Mouse (Mus musculus) megakaryocyte-erythroid progenitor cell, adult 5-6 weeks (primary cell): ENCODE results near the gene Olfr178. TPM values are rescaled to one million over a fixed set of nuclear protein-coding genes. Genes with fewer than 3 reads are reported as not detected.

ENCODE experiments used
- ATAC-seq: replicated peaks from 2 replicates; pipeline ENCODE4 v1.8.0; 2016; ENCODE audit warnings: mild to moderate bottlenecking, inconsistent platforms; ENCODE audit not compliant: severe bottlenecking, poor library complexity, low FRiP score, low TSS enrichment
- total RNA-seq, 2 experiments: library from RNA; stranded (forward) in 1 of 2; stranded (reverse) in 1 of 2; fragments of 200-1000, 215-1000 nt in 1 of 2; fragments of >200 nt in 1 of 2; fragmentation: Nextera tagmentation in 1 of 2; gene quantifications; 2 replicates each; pipeline ENCODE4 v1.2.3; 2014 to 2017

Olfr178 gene
- total RNA-seq (2014; fragmentation: Nextera tagmentation), result not detected in 2 replicates
- total RNA-seq (2017), result not detected in 2 replicates

GRCm38 (mm10) chr16:58891963-58892362, at the start of gene Olfr178:
Gene Olfr178, minus strand, starts transcription at chr16:58892063.
- no peak for ATAC-seq

GRCm38 (mm10) chr16:58929292-58929691, 37.4 kb upstream of the Olfr178 start, which contains the start of gene Olfr180:
Gene Olfr180, minus strand, starts transcription at chr16:58929392.
- no peak for ATAC-seq

- no peak for ATAC-seq
Observed at GRCm38 (mm10) chr16:58928655-58929054, 36.8 kb upstream of the Olfr178 start, which contains the start of gene Olfr181. Gene Olfr181, minus strand, starts transcription at chr16:58928755.

- ATAC-seq, result no peak
Observed at GRCm38 (mm10) chr16:58884416-58884815, 7.4 kb downstream of the Olfr178 start.

- ATAC-seq, result no peak
Observed at GRCm38 (mm10) chr16:58874668-58875067, 17.2 kb downstream of the Olfr178 start, which contains the start of gene Olfr177. Gene Olfr177, minus strand, starts transcription at chr16:58874768.

GRCm38 (mm10) chr16:58861479-58861878, 30.4 kb downstream of the Olfr178 start:
- no peak for ATAC-seq

- no peak for ATAC-seq
Observed at GRCm38 (mm10) chr16:58860032-58860737, 31.7 kb downstream of the Olfr178 start.

Other genes starting within 250 kb of the Olfr178 start
- 250 and 314 TPM in 2 replicates for gene Cpox, start 221.8 kb downstream of the Olfr178 start, total RNA-seq (2014; fragmentation: Nextera tagmentation)
- 138 and 210 TPM in 2 replicates for gene Cpox, start 221.8 kb downstream of the Olfr178 start, total RNA-seq (2017)
- gene Gpr15, start 173.0 kb downstream of the Olfr178 start, total RNA-seq (2014; fragmentation: Nextera tagmentation), result not detected in 2 replicates
- gene Gpr15, start 173.0 kb downstream of the Olfr178 start, total RNA-seq (2017), result not detected in 2 replicates
- gene Cldnd1, start 164.2 kb downstream of the Olfr178 start, total RNA-seq (2014; fragmentation: Nextera tagmentation), result 40.0 and 41.1 TPM in 2 replicates
- gene Cldnd1, start 164.2 kb downstream of the Olfr178 start, total RNA-seq (2017), result 16.4 and 36.4 TPM in 2 replicates
- gene Olfr172, start 128.9 kb downstream of the Olfr178 start, total RNA-seq (2014; fragmentation: Nextera tagmentation), result not detected in 2 replicates
- not detected in 2 replicates for gene Olfr172, start 128.9 kb downstream of the Olfr178 start, total RNA-seq (2017)
- gene Olfr173, start 91.8 kb downstream of the Olfr178 start, total RNA-seq (2014; fragmentation: Nextera tagmentation), result not detected in 2 replicates
- gene Olfr173, start 91.8 kb downstream of the Olfr178 start, total RNA-seq (2017), result not detected in 2 replicates
- gene Olfr175-ps1, start 65.3 kb downstream of the Olfr178 start, total RNA-seq (2014; fragmentation: Nextera tagmentation), result not detected in 2 replicates
- not detected in 2 replicates for gene Olfr175-ps1, start 65.3 kb downstream of the Olfr178 start, total RNA-seq (2017)
- not detected in 2 replicates for gene Olfr177, start 17.3 kb downstream of the Olfr178 start, total RNA-seq (2014; fragmentation: Nextera tagmentation)
- not detected in 2 replicates for gene Olfr177, start 17.3 kb downstream of the Olfr178 start, total RNA-seq (2017)
- gene Olfr181, start 36.7 kb upstream of the Olfr178 start, total RNA-seq (2014; fragmentation: Nextera tagmentation), result not detected in 2 replicates
- gene Olfr181, start 36.7 kb upstream of the Olfr178 start, total RNA-seq (2017), result not detected in 2 replicates
- gene Olfr180, start 37.3 kb upstream of the Olfr178 start, total RNA-seq (2014; fragmentation: Nextera tagmentation), result not detected in 2 replicates
- not detected in 2 replicates for gene Olfr180, start 37.3 kb upstream of the Olfr178 start, total RNA-seq (2017)
- gene Olfr183, start 103.3 kb upstream of the Olfr178 start, total RNA-seq (2014; fragmentation: Nextera tagmentation), result not detected in 2 replicates
- not detected in 2 replicates for gene Olfr183, start 103.3 kb upstream of the Olfr178 start, total RNA-seq (2017)
- not detected in 2 replicates for gene Olfr186, start 138.2 kb upstream of the Olfr178 start, total RNA-seq (2014; fragmentation: Nextera tagmentation)
- not detected in 2 replicates for gene Olfr186, start 138.2 kb upstream of the Olfr178 start, total RNA-seq (2017)
- not detected in 2 replicates for gene Olfr187, start 147.7 kb upstream of the Olfr178 start, total RNA-seq (2014; fragmentation: Nextera tagmentation)
- gene Olfr187, start 147.7 kb upstream of the Olfr178 start, total RNA-seq (2017), result not detected in 2 replicates
- gene Olfr190, start 185.9 kb upstream of the Olfr178 start, total RNA-seq (2014; fragmentation: Nextera tagmentation), result not detected in 2 replicates
- not detected in 2 replicates for gene Olfr190, start 185.9 kb upstream of the Olfr178 start, total RNA-seq (2017)
- gene Olfr191, start 197.8 kb upstream of the Olfr178 start, total RNA-seq (2014; fragmentation: Nextera tagmentation), result not detected in 2 replicates
- not detected in 2 replicates for gene Olfr191, start 197.8 kb upstream of the Olfr178 start, total RNA-seq (2017)
- not detected in 2 replicates for gene Olfr193, start 219.8 kb upstream of the Olfr178 start, total RNA-seq (2014; fragmentation: Nextera tagmentation)
- not detected in 2 replicates for gene Olfr193, start 219.8 kb upstream of the Olfr178 start, total RNA-seq (2017)
- not detected in 2 replicates for gene Olfr194, start 229.0 kb upstream of the Olfr178 start, total RNA-seq (2014; fragmentation: Nextera tagmentation)
- not detected in 2 replicates for gene Olfr194, start 229.0 kb upstream of the Olfr178 start, total RNA-seq (2017)